Mouse (Mus musculus) stomach, embryonic 14.5 days (tissue): ENCODE data around the gene Kank2. TPM values are rescaled to one million over a fixed set of nuclear protein-coding genes. Genes with fewer than 3 reads are reported as not detected.
A peak's percentile ranks its signal among the peaks of the same experiment; 100 is the strongest.

ENCODE experiments used
- ATAC-seq: fragments of 200-750 bp; cut with Nextera tagmentation; 2 replicates; pipeline ENCODE4 v1.8.0; 2017; ENCODE audit warnings: low read depth, moderate TSS enrichment; ENCODE audit not compliant: insufficient number of reproducible peaks, insufficient read depth, low FRiP score
- H3K27ac ChIP-seq: fragments of 300-500 bp; sonication (generic); 2 replicates; pipeline ENCODE4 v1.5.1; 2014; ENCODE audit warnings: mild to moderate bottlenecking, low read length, moderate library complexity, mixed read lengths
- H3K27me3 ChIP-seq: fragments of 300-500 bp; sonication (generic); 2 replicates; pipeline ENCODE4 v1.6.1; 2014; ENCODE audit warnings: low read length, control low read depth, mixed read lengths; ENCODE audit not compliant: control insufficient read depth, insufficient read depth
- H3K36me3 ChIP-seq: fragments of 300-500 bp; sonication (generic); 2 replicates; pipeline ENCODE4 v1.6.1; 2014; ENCODE audit warnings: mild to moderate bottlenecking, control low read depth, low read length, moderate library complexity, mixed read lengths; ENCODE audit not compliant: control insufficient read depth, insufficient read depth
- H3K4me1 ChIP-seq: fragments of 300-500 bp; sonication (generic); 2 replicates; pipeline ENCODE4 v1.6.1; 2014; ENCODE audit warnings: low read length, control low read depth, mixed read lengths; ENCODE audit not compliant: control insufficient read depth, insufficient read depth
- H3K4me2 ChIP-seq: fragments of 300-500 bp; sonication (generic); replicated peaks from 2 replicates; pipeline ENCODE4 v1.6.1; 2014; ENCODE audit warnings: low read depth, low read length, control low read depth
- H3K4me3 ChIP-seq: fragments of 300-500 bp; sonication (generic); 2 replicates; pipeline ENCODE4 v1.5.1; 2014; ENCODE audit warnings: low read depth, low read length, control low read depth
- H3K9ac ChIP-seq: fragments of 300-500 bp; sonication (generic); replicated peaks from 2 replicates; pipeline ENCODE4 v1.6.1; 2014; ENCODE audit warnings: low read depth, mild to moderate bottlenecking, control low read depth, low read length, moderate library complexity, mixed read lengths
- H3K9me3 ChIP-seq: fragments of 300-500 bp; sonication (generic); 2 replicates; pipeline ENCODE4 v1.6.1; 2016; ENCODE audit warnings: low read depth, low read length, control low read depth; ENCODE audit not compliant: control insufficient read depth
- WGBS: fragments of 180-500 bp; shearing (Covaris S2); extraction: QIAGEN DNeasy Blood & Tissue Kit; methylation state at CpG from one replicate; pipeline ENCODE4 v1.1.7; 2014; 5-methylcytosine and 5-hydroxymethylcytosine counted together
- polyA plus RNA-seq: library from polyadenylated mRNA; unstranded; fragments of >200 nt; fragmentation: Nextera tagmentation; extraction: Ambion mirVana; gene quantifications from 2 replicates; pipeline ENCODE4 v1.2.1, GENCODE M21; 2014

Gene Kank2
- polyA plus RNA-seq, 1 experiment from 2014 or later: 10.3 TPM

GRCm38 (mm10) chr9:21768511-21769411, 29.8 kb downstream of the Kank2 start:
- H3K4me1 ChIP-seq: 0 out of 2 replicates have a peak, but pooled peaks cover 4% of the 10 kb centered on the region
- H3K4me2 ChIP-seq: no peak overlapping the region
- WGBS: 52% methylated on average over 13 of the region's 13 CpGs
- peaks cover 34% of the 10 kb centered on the region for H3K36me3 ChIP-seq
- peak overlapping the region; percentile 66; the same call in 1 of the 2 replicates for H3K27ac ChIP-seq
- H3K9me3 ChIP-seq: no peaks in the 10 kb centered on the region
- no peak overlapping the region for H3K4me3 ChIP-seq
- H3K27me3 ChIP-seq: no peaks in the 10 kb centered on the region
- ATAC-seq: peak; percentile 34; the same call in 1 of the 2 replicates
- no peak overlapping the region for H3K9ac ChIP-seq

- Histone ChIP-seq H3K4me1 (0 out of 2 replicates have a peak, but pooled peaks cover 4% of the 10 kb centered on the region), H3K9me3 (no peaks in the 10 kb centered on the region), H3K9ac (no peak overlapping the region), H3K27me3 (no peaks in the 10 kb centered on the region), H3K4me3 (no peak overlapping the region), H3K27ac (peak overlapping the region; percentile 66; the same call in 1 of the 2 replicates), H3K4me2 (no peak overlapping the region), H3K36me3 (peaks cover 29% of the 10 kb centered on the region)
- no peak for ATAC-seq
- WGBS: 68% methylated on average over 11 of the region's 11 CpGs
Measured at GRCm38 (mm10) chr9:21767896-21768295, 30.6 kb downstream of the Kank2 start.

- 90% methylated on average over 6 of the region's 6 CpGs for WGBS
- Histone ChIP-seq H3K9ac (no peak overlapping the region), H3K27ac (no peak overlapping the region)
Measured at GRCm38 (mm10) chr9:21764084-21764999, 34.2 kb downstream of the Kank2 start.

GRCm38 (mm10) chr9:21762135-21762534, 36.4 kb downstream of the Kank2 start:
- H3K27ac ChIP-seq: no peak overlapping the region
- no peak overlapping the region for H3K4me2 ChIP-seq
- ATAC-seq: no peak
- H3K4me3 ChIP-seq: no peak overlapping the region
- no peaks in the 10 kb centered on the region; the same call in 1 of the 2 replicates for H3K36me3 ChIP-seq
- no peaks in the 10 kb centered on the region for H3K9me3 ChIP-seq
- no peaks in the 10 kb centered on the region for H3K27me3 ChIP-seq
- H3K9ac ChIP-seq: no peak overlapping the region
- H3K4me1 ChIP-seq: 0 out of 2 replicates have a peak, but pooled peaks cover 6% of the 10 kb centered on the region

More at GRCm38 (mm10) chr9:21764084-21764999, 34.2 kb downstream of the Kank2 start:
- H3K4me1 ChIP-seq: 0 out of 2 replicates have a peak, but pooled peaks cover 4% of the 10 kb centered on the region
- H3K4me3 ChIP-seq: no peak overlapping the region
- H3K4me2 ChIP-seq: no peak overlapping the region
- H3K27me3 ChIP-seq: no peaks in the 10 kb centered on the region
- peaks cover 7% of the 10 kb centered on the region for H3K36me3 ChIP-seq
- ATAC-seq: no peak
- H3K9me3 ChIP-seq: no peaks in the 10 kb centered on the region

- Histone ChIP-seq H3K9ac (peak within 1 kb of the TSS; percentile 88), H3K36me3 (peaks cover 8% of the 10 kb centered on the region; the same call in 1 of the 2 replicates), H3K4me2 (peak within 1 kb of the TSS; percentile 78), H3K27me3 (no peaks in the 10 kb centered on the region), H3K4me3 (peak within 1 kb of the TSS; percentile 83), H3K4me1 (0 out of 2 replicates have a peak, but pooled peaks cover 6% of the 10 kb centered on the region), H3K27ac (peak within 1 kb of the TSS; percentile 7; the same call in 1 of the 2 replicates), H3K9me3 (no peaks in the 10 kb centered on the region)
- under 1% methylated on average over 48 of the region's 54 CpGs for WGBS
- peak; percentile 96 for ATAC-seq
Measured at GRCm38 (mm10) chr9:21760155-21761088, 38.1 kb downstream of the Kank2 start, which contains the start of gene Spc24. TSS of gene Spc24 (minus strand) at chr9:21760303.

- Histone ChIP-seq H3K4me2 (peak overlapping the region; percentile 78), H3K36me3 (peaks cover 8% of the 10 kb centered on the region; the same call in 1 of the 2 replicates), H3K27ac (no peak overlapping the region), H3K9ac (peak overlapping the region; percentile 88), H3K27me3 (no peaks in the 10 kb centered on the region), H3K4me3 (peak overlapping the region; percentile 83), H3K4me1 (0 out of 2 replicates have a peak, but pooled peaks cover 6% of the 10 kb centered on the region), H3K9me3 (no peaks in the 10 kb centered on the region)
- no peak for ATAC-seq
- WGBS: under 1% methylated on average over 20 of the region's 20 CpGs
Measured at GRCm38 (mm10) chr9:21759718-21760117, 38.8 kb downstream of the Kank2 start.

- H3K27me3 ChIP-seq: no peaks in the 10 kb centered on the region
- H3K36me3 ChIP-seq: peaks cover 12% of the 10 kb centered on the region; the same call in 1 of the 2 replicates
- 51% methylated on average over 14 of the region's 14 CpGs for WGBS
- peak overlapping the region; percentile 83 for H3K4me3 ChIP-seq
- ATAC-seq: no peak
- peaks cover 10% of the 10 kb centered on the region; the same call in 1 of the 2 replicates for H3K4me1 ChIP-seq
- H3K4me2 ChIP-seq: peak overlapping the region; percentile 78
- H3K9ac ChIP-seq: peak overlapping the region; percentile 88; the same call in 1 of the 2 replicates
- H3K27ac ChIP-seq: no peak overlapping the region
- H3K9me3 ChIP-seq: no peaks in the 10 kb centered on the region
Measured at GRCm38 (mm10) chr9:21758576-21759529, 39.7 kb downstream of the Kank2 start.
